Mouse (Mus musculus) neural tube, embryonic 15.5 days (tissue): Measurements from ENCODE around the gene Derl3. TPM values are rescaled to one million over a fixed set of nuclear protein-coding genes. Genes with fewer than 3 reads are reported as not detected.
A peak's percentile ranks its signal among the peaks of the same experiment; 100 is the strongest.

Experiments
- ATAC-seq: fragments of 200-750 bp; cut with Nextera tagmentation; 2 replicates; pipeline ENCODE4 v1.8.0; 2017; ENCODE audit warnings: mild to moderate bottlenecking, moderate TSS enrichment, moderate library complexity; ENCODE audit not compliant: low FRiP score
- H3K27ac ChIP-seq: fragments of 300-500 bp; sonication (generic); replicated peaks from 2 replicates; pipeline ENCODE4 v1.5.1; 2015; ENCODE audit warnings: mild to moderate bottlenecking, inconsistent platforms
- H3K27me3 ChIP-seq: fragments of 300-500 bp; sonication (generic); replicated peaks from 2 replicates; pipeline ENCODE4 v1.6.1; 2015; ENCODE audit warnings: inconsistent platforms
- H3K36me3 ChIP-seq: fragments of 300-500 bp; sonication (generic); 2 replicates; pipeline ENCODE4 v1.6.1; 2015; ENCODE audit warnings: inconsistent platforms
- H3K4me1 ChIP-seq: fragments of 300-500 bp; sonication (generic); 2 replicates; pipeline ENCODE4 v1.6.1; 2015; ENCODE audit warnings: inconsistent platforms
- H3K4me2 ChIP-seq: fragments of 300-500 bp; sonication (generic); 2 replicates; pipeline ENCODE4 v1.6.1; 2015; ENCODE audit warnings: inconsistent platforms, mild to moderate bottlenecking, moderate library complexity
- H3K4me3 ChIP-seq: fragments of 300-500 bp; sonication (generic); replicated peaks from 2 replicates; pipeline ENCODE4 v1.5.1; 2015; ENCODE audit warnings: mild to moderate bottlenecking, inconsistent platforms
- H3K9ac ChIP-seq: fragments of 300-500 bp; sonication (generic); replicated peaks from 2 replicates; pipeline ENCODE4 v1.6.1; 2015; ENCODE audit warnings: mild to moderate bottlenecking, inconsistent platforms
- H3K9me3 ChIP-seq: fragments of 300-500 bp; sonication (generic); replicated peaks from 2 replicates; pipeline ENCODE4 v1.6.1; 2016; ENCODE audit warnings: inconsistent platforms
- WGBS: fragments of 180-500 bp; shearing (Covaris S2); methylation state at CpG from one replicate; pipeline ENCODE4 v1.1.7; 2015; ENCODE audit warnings: mixed read lengths; 5-methylcytosine and 5-hydroxymethylcytosine counted together
- polyA plus RNA-seq: library from polyadenylated mRNA; unstranded; fragments of >200 nt; fragmentation: Nextera tagmentation; extraction: Ambion mirVana; gene quantifications from 2 replicates; pipeline ENCODE4 v1.2.1, GENCODE M21; 2015

The Derl3 gene
- polyA plus RNA-seq, 1 experiment from 2014 or later = 1.2 TPM

DNA sequence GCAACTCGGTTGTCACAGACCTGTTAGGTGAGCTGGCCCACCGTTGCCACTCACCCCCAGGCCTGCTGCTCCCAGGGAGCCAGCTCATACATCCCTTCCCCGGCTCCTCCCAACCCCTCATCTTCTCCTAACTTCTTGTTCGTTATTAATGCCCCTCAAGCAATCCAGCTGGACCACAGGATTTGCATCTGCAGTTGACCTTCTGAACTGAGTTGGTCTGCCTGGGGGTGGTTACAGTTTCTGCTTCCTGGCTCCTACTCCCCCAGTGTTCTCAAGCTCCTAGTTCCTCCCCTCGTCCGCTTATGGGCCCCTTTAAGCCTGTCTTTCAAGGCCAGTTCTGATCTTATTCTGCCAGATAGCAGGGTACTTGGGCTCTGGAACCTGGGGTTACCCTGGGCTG, 1.4 kb downstream of the Derl3 start:
- Histone ChIP-seq H3K9me3 (no peaks in the 10 kb centered on the region), H3K4me1 (peaks cover 16% of the 10 kb centered on the region), H3K4me3 (no peak overlapping the region), H3K27ac (no peak overlapping the region), H3K4me2 (no peak overlapping the region), H3K36me3 (peaks cover 47% of the 10 kb centered on the region), H3K27me3 (no peaks in the 10 kb centered on the region), H3K9ac (no peak overlapping the region)
- ATAC-seq = no peak
- WGBS = 83% methylated on average over 6 of the region's 6 CpGs

DNA sequence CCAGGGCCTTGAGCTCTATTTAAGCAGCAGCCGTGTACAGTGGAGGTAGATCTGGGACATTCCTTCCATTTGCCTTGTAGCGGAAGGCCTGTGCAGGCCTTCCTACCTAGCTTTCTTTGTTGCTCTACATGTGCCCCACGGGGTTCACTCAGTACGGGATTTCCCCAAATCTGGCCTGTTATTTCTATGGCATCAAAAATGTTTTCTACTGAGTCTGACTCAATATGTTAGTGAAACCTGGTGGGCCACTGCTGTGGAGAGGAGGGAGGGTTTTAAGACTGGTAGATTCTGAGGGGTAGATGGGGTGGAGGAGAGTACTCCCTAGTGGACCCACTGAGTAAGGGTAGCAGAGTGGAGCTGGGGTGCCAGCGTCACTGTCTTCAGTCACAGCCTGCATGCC, 2.5 kb downstream of the Derl3 start:
- peaks cover 54% of the 10 kb centered on the region for H3K36me3 ChIP-seq

DNA sequence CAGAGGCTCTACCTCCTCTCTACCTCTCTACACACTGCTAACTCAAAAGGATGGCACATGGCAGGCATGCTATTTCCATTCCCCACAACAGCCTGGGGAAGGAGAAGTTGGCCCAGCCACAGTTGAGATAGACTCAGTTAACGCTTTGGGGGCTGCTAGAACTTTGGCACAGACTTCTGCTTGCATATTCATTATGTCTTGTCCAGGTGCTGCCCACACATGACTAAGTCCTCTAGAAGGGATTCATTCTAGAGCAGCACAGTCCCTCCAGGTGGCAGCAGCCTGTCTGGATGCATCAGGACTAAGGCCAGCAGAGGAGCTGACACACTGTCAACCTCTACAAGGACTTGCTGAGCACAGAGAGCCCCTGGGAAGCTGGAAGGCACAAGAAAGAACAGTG, 3.0 kb downstream of the Derl3 start:
- ATAC-seq = no peak
- Histone ChIP-seq H3K4me3 (no peak overlapping the region), H3K27me3 (no peaks in the 10 kb centered on the region), H3K36me3 (peaks cover 59% of the 10 kb centered on the region), H3K4me1 (peaks cover 16% of the 10 kb centered on the region), H3K9me3 (no peaks in the 10 kb centered on the region), H3K9ac (no peak overlapping the region), H3K4me2 (no peak overlapping the region), H3K27ac (no peak overlapping the region)
- 92% methylated on average over 1 of the region's 1 CpGs for WGBS

More for the DNA sequence above, 2.5 kb downstream of the Derl3 start:
- Histone ChIP-seq H3K9me3 (no peaks in the 10 kb centered on the region), H3K4me3 (no peak overlapping the region), H3K27me3 (no peaks in the 10 kb centered on the region), H3K27ac (no peak overlapping the region), H3K4me2 (no peak overlapping the region), H3K4me1 (peaks cover 16% of the 10 kb centered on the region), H3K9ac (no peak overlapping the region)
- ATAC-seq = no peak
- 96% methylated on average over 5 of the region's 5 CpGs for WGBS

DNA sequence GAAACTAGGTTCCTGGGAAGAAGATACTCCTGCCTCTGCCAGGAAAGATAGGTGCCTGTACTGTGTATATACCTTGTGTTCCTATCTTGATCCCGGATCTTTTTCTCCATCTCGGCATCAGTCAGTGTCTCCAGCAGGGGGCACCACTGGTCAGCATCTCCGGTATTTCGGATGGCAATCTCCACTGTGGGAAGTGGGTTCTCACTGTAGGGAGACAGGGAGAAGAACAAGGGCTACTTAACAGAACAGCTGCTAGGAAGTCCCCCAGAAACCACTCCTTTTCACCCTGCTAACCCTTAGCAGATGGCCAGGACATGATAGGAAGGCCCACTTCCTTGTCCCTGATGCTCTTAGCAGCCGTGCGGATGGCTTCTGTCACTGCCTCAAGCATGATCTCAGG, 4.2 kb downstream of the Derl3 start:
- Histone ChIP-seq H3K4me2 (no peak overlapping the region), H3K4me3 (no peak overlapping the region), H3K27ac (no peak overlapping the region), H3K9ac (no peak overlapping the region), H3K36me3 (peaks cover 70% of the 10 kb centered on the region), H3K4me1 (peaks cover 16% of the 10 kb centered on the region), H3K9me3 (no peaks in the 10 kb centered on the region), H3K27me3 (no peaks in the 10 kb centered on the region)
- 39% methylated on average over 6 of the region's 6 CpGs for WGBS
- ATAC-seq = no peak

DNA sequence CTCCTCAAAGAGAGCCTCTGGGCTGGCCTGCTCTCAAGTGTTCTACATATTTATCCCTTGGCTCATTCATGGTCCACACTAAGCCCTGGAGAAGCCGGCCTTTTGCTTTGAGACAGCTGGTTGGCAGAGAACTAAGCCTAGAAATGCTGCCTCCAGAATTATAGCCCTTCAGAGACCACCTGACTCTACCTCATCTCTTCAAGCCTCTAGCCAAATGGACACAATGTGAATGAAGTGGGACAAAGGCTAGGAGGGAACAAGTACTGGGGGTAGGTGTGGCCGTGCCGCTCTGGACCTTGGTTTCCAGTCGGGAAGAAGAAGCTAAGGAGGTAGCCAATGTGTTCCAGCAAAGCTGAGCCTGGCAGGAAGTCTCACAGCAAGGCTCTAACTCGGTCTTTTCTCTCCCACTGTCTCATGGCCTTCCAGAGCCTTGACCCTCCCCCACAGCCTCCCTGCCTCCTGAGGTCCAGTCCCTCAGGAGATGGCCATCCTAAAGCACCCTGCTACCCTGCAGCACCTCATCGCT, 4.9 kb downstream of the Derl3 start:
- Histone ChIP-seq H3K4me2 (no peak overlapping the region), H3K27me3 (no peaks in the 10 kb centered on the region), H3K9ac (no peak overlapping the region), H3K4me1 (peaks cover 16% of the 10 kb centered on the region), H3K36me3 (peaks cover 78% of the 10 kb centered on the region), H3K4me3 (no peak overlapping the region), H3K27ac (peak overlapping the region; percentile 61; the same call in 1 of the 2 replicates), H3K9me3 (no peaks in the 10 kb centered on the region)
- no peak for ATAC-seq
- WGBS = 75% methylated on average over 6 of the region's 6 CpGs

DNA sequence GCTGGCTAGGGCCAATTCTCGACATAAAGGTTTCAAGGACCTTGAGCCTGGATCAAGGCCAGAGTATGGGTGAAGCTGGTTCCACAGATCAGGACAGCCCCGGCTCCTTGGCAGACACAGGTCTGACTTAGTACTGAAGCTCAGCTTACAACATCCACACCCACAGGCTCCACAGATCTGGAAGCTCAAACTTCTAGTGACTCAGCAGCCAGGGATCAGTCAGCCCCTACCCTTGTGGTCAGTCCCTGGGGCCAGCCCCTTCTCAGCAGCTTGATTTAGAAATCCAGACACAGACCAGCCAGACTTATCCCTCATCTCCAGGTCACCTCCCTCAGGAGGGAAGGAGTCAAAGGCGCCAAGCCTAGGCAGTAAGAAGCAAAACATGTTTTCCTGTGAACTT, 5.6 kb downstream of the Derl3 start:
- no peaks in the 10 kb centered on the region for H3K27me3 ChIP-seq
- no peak overlapping the region for H3K9ac ChIP-seq
- no peak overlapping the region for H3K4me2 ChIP-seq
- H3K4me3 ChIP-seq = no peak overlapping the region
- peaks cover 9% of the 10 kb centered on the region; the same call in 1 of the 2 replicates for H3K4me1 ChIP-seq
- ATAC-seq = no peak
- whole genome bisulfite sequencing = 77% methylated on average over 3 of the region's 3 CpGs
- H3K27ac ChIP-seq = peak overlapping the region; percentile 61
- no peaks in the 10 kb centered on the region for H3K9me3 ChIP-seq
- peaks cover 85% of the 10 kb centered on the region for H3K36me3 ChIP-seq

DNA sequence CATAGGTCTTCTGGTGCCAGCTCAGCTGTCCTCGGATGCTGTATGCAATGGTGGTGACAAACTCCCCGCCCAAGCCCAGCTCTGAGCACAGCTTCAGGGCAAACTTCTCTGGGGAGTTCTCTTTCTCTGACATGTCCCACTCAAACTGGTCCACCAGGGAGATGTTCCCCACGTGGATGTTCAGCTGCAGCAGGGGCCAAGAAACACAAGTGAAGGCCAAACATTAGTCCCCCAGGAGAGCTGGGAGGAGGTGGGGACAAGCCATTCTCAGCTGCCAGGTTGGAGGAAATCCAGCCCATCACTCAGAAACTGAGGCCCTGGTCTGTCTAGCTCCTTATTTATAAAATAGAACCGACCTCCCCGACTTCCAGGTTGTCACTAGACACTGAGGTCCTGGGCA, 11.2 kb downstream of the Derl3 start:
- WGBS = 90% methylated on average over 5 of the region's 5 CpGs
- peaks cover 89% of the 10 kb centered on the region for H3K36me3 ChIP-seq
- no peak for ATAC-seq

DNA sequence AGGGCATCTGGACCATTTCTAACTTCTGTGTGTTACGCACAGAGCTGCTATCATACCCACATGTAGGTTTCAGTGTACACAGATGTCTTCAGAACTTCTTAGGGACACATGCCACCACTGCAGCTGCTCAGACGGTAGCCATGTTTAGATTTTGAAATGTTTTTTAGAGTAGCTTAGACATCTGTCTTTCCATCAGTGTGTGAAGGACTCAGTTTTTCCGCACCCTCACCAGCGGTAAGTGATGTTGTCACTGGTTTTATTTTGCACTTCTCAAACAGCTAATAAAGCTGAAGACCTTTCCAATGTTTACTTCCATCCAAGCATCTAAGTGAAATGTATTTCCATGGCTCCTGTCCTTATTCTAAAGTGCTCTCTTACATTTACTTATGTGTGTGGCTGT, 13.7 kb downstream of the Derl3 start:
- Histone ChIP-seq H3K27me3 (no peaks in the 10 kb centered on the region), H3K36me3 (peaks cover 93% of the 10 kb centered on the region), H3K9me3 (no peaks in the 10 kb centered on the region), H3K9ac (no peak overlapping the region), H3K4me1 (no peaks in the 10 kb centered on the region), H3K4me3 (no peak overlapping the region), H3K27ac (no peak overlapping the region), H3K4me2 (no peak overlapping the region)
- WGBS = 96% methylated on average over 4 of the region's 4 CpGs
- ATAC-seq = no peak

More for the DNA sequence above, 11.2 kb downstream of the Derl3 start:
- Histone ChIP-seq H3K9me3 (no peaks in the 10 kb centered on the region), H3K4me1 (no peaks in the 10 kb centered on the region), H3K9ac (no peak overlapping the region), H3K4me3 (no peak overlapping the region), H3K27ac (no peak overlapping the region), H3K27me3 (no peaks in the 10 kb centered on the region), H3K4me2 (no peak overlapping the region)

DNA sequence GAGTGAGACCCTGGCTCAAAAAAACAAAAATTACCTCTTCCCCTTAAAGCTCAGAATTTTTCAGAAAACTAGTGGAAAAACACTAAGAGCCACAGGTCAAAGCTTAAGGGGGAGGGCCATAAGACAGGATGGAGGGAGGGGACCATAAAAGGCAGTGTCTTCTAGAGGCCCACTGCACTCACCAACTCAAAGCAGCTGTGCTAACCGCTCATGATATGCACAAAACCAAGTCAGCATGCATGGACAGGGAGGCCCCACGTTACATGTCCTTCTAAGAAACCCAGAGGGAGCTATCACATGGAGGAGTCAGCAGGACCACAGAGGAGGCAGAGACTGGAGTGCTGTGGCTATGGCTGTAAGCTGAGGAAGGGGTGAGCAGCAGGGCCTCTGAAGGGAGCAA, 17.5 kb downstream of the Derl3 start:
- 75% methylated on average over 2 of the region's 2 CpGs for WGBS
- ATAC-seq = no peak
- H3K4me2 ChIP-seq = no peak overlapping the region
- no peaks in the 10 kb centered on the region for H3K9me3 ChIP-seq
- no peak overlapping the region for H3K27ac ChIP-seq
- no peaks in the 10 kb centered on the region for H3K27me3 ChIP-seq
- peaks cover 83% of the 10 kb centered on the region for H3K36me3 ChIP-seq
- H3K4me3 ChIP-seq = no peak overlapping the region
- H3K9ac ChIP-seq = no peak overlapping the region
- no peaks in the 10 kb centered on the region for H3K4me1 ChIP-seq

DNA sequence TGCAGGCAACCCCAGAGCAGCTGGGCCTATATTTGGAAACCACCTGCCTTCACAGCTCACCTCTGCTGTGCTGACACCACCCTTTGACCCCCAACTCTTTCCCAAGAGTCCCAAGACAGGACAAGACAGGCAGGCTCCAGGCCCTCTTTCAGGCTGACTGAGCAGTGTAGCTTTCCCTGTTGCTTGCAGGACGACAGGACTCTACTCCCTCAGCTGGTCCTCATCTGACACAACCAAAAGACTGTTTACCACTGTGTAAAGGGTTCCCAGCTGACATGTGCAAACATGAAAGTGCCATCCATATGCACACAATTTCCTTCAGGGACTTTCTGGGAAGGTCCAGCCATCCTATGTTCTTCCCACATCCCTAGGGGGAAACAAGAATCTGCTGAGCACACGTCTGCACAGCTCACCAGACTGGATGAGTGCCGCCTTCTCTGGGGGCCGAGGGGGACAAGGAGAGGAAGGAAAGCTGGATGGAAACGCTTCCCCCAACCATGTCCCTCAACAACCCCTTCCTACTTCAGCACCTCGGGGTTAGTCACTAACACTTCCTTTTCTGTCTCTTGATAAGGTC, 19.9 kb downstream of the Derl3 start:
- Histone ChIP-seq H3K4me2 (no peak overlapping the region), H3K36me3 (peaks cover 71% of the 10 kb centered on the region), H3K9me3 (no peaks in the 10 kb centered on the region), H3K4me1 (peaks cover 14% of the 10 kb centered on the region), H3K27me3 (no peaks in the 10 kb centered on the region), H3K9ac (no peak overlapping the region), H3K4me3 (no peak overlapping the region), H3K27ac (no peak overlapping the region)
- WGBS = 66% methylated on average over 6 of the region's 6 CpGs
- no peak for ATAC-seq

DNA sequence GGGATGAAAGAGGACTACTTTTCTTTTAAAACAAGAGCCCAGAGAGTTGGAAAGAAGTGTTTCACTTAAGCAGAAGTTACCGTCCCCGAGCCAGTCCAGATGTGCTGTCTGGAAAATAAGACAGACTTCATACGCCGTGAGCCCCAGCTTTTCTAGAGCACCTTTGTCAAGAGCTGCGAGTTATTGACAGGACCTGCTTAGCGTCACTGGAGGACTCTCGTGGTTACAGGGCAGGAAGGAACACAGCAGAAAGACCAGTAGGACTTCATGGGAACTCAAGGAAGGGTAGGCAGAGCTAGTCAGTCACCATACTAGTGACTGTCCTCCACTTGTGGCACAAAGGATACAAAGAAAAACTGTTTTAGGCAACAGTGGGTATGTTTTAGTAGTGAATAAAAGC, 22.3 kb downstream of the Derl3 start:
- H3K4me1 ChIP-seq = peaks cover 38% of the 10 kb centered on the region
- peaks cover 57% of the 10 kb centered on the region for H3K36me3 ChIP-seq
- H3K9ac ChIP-seq = no peak overlapping the region
- no peaks in the 10 kb centered on the region for H3K27me3 ChIP-seq
- no peaks in the 10 kb centered on the region for H3K9me3 ChIP-seq
- H3K4me2 ChIP-seq = no peak overlapping the region
- H3K27ac ChIP-seq = no peak overlapping the region
- 91% methylated on average over 7 of the region's 7 CpGs for WGBS
- no peak overlapping the region for H3K4me3 ChIP-seq
- no peak for ATAC-seq

DNA sequence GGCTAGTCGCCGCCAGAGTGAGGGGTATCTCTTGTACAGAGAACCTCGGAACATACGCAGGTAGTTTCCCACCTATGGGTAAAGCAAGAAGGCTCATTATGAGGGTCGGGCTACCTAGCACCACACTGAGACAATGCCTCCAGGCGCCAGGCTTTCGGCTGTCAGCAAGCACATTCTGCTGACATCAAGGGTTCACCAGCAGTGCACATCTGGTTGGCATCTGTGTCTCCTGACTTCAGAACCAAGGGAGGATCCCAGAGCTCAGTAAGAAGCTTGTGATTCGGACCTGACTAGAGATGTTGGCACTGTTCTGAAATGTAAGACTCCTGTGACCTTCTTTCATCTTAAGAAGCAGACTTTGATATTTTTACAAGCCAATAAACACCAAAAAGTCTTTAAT, 23.6 kb downstream of the Derl3 start:
- Histone ChIP-seq H3K4me2 (no peak overlapping the region), H3K36me3 (peaks cover 45% of the 10 kb centered on the region), H3K27ac (no peak overlapping the region), H3K4me1 (peaks cover 41% of the 10 kb centered on the region), H3K27me3 (no peaks in the 10 kb centered on the region), H3K9ac (no peak overlapping the region), H3K9me3 (no peaks in the 10 kb centered on the region), H3K4me3 (no peak overlapping the region)
- 79% methylated on average over 8 of the region's 8 CpGs for WGBS
- no peak for ATAC-seq
